Mouse (Mus musculus): ENCODE data around the gene Fam25c.
A peak's percentile ranks its signal among the peaks of the same experiment; 100 is the strongest.
"Not testable (repeated sequence)": the region's sequence is repeated elsewhere in the genome, so short reads cannot be mapped to it uniquely, and the experiment has no call there.

The Fam25c gene

DNA sequence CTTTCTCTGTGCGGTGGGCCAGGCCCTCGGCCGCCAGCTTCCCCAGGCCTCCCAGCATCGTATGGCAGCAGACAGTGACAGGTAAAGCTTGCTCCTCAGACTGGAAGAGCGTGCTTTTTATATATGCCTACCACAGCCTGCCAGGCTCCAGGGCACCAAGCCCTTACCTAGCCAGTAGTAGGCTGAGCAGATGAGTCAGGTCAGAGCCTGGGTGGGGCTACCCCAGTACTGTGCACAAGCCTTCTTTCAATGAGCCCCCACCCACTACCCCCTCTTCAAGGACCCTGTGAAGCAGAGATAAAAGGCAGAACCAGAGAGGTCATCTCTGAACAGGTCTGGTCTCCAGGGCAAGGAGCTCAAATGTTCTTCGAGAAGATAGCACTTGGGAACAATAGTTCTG lies at the start of gene Fam25c:
TSS of gene Fam25c (minus strand) at position 133 of the 400 bp plus-strand sequence.
- no peak for DNase-seq (ENCODE audit: low spot score in 2 of 2)

DNA sequence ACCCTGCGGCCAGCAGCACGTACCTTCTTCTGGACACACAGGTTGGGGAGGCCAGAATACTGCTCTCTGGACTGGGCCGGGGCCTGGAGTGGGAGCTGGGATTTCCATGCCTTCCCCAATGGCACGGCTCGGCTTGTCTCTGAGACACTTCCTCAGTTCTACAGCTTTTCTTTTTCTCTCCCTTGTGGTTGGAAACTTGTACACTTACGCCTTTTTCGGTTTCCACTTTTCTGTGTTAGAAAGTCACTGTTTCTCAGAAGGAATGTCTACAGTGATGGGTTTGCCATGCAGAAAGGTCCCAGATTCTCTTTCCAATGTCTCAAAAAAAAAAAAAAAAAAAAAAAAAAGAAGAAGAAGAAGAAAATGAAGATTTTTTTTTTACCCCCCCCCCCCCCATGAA lies 48.2 kb upstream of the Fam25c start:
- no peak for DNase-seq (ENCODE audit: low spot score in 2 of 2)

DNA sequence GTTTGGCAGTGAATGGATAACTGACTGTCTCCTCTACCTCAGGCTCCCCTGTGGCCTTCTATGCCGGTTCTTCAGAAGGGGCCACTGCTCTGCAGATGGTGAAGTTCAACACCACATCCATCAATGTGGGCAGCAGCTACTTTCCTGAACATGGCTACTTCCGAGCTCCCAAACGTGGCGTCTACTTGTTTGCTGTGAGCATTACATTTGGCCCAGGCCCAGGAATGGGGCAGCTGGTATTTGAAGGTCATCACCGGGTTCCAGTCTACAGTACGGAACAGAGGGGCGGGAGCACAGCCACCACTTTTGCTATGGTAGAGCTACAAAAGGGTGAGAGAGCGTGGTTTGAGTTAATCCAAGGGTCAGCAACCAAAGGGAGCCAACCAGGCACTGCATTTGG lies 47.6 kb upstream of the Fam25c start:
- no peak for DNase-seq (ENCODE audit: low spot score in 2 of 2)

DNA sequence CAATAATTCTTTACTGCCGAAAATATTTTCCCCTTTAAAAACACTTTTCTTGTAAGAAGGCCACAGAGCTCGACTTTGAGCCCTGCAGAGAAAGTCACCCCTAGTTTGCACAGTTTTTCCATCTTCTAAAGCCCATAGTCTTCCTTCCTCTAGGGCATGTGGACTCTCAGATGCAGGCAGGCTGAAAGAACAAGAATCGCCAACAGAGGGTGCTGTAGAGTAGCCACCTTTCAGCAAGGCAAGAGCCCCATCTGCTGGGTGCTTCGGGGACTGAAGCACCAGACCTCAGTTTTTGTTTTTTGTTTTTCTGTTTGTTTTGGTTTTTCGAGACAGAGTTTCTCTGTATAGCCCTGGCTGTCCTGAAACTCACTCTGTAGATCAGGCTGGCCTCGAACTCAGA lies 45.9 kb upstream of the Fam25c start:
- peak; percentile 61 to 71 for DNase-seq (ENCODE audit: low spot score in 2 of 2)

DNA sequence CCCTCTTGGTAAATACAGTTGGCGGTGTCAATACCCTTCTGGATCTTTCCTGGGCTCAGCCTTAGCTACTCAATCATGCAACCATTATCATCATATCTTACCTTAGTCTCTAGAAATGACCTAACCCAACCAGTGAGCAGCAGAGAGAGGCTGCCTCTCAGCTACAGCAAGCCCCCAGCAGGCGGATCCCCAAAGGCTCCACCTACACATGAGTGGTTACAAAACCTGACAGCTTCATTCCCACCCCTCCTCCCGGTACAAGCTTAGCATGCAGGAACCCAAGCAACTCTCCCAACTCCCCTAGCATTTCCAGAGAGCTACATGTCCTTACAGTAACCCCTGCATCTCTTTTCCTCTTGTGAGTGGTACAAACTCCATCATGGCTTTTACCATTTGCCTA lies 44.8 kb upstream of the Fam25c start:
- DNase-seq (ENCODE audit: low spot score in 2 of 2): no peak

DNA sequence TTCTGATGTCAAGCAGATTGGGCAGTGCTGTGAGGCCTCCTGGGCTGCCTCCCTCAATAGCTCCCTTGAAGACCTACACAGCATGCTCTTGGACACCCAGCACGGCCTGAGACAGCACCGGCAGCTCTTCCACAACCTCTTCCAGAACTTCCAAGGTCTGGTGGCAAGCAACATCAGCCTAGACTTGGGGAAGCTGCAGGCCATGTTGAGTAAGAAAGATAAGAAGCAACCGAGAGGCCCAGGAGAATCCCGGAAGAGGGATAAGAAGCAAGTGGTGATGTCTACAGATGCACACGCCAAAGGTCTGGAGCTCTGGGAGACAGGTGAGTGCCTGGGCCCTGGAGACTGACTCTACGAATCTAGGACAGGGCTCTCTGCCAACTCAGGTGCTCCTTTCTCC lies 44.1 kb upstream of the Fam25c start:
- no peak for DNase-seq (ENCODE audit: low spot score in 2 of 2)

DNA sequence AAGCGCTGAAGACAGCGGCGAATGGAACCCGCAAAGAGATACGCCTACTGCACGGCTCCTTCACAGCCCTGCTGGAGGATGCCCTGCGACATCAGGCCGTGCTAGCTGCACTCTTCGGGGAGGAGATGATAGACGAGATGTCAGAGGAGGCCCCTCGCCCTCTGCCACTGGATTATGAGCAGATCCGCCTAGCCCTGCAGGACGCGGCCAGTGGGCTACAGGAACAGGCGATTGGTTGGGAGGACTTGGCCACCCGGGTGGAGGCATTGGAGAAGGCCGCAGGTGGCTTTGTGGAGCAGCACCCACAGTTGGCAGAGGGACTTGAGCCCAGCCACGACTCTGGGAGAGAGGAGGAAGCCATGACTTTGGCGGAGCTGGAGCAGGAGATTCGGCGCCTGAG lies 43.7 kb upstream of the Fam25c start:
- DNase-seq (ENCODE audit: low spot score in 2 of 2): no peak

DNA sequence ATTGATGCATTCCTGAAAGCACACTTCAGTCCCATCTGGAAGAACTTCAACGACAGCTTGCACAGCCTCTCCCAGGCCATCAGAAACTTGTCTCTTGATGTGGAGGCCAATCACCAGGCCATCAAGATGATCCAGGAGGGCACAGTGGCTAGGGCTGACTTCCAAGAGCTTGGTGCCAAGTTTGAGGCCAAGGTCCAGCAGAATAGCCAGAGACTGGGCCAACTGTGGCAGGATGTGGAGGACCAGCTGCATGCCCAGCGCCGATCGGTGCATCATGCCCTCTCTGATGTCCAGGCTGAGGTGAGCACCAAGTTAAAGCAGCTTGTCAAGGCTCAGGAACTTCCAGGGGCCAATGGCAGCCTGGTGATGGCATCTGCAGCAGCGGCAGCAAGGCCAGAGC lies 42.6 kb upstream of the Fam25c start:
- DNase-seq (ENCODE audit: low spot score in 2 of 2): no peak

DNA sequence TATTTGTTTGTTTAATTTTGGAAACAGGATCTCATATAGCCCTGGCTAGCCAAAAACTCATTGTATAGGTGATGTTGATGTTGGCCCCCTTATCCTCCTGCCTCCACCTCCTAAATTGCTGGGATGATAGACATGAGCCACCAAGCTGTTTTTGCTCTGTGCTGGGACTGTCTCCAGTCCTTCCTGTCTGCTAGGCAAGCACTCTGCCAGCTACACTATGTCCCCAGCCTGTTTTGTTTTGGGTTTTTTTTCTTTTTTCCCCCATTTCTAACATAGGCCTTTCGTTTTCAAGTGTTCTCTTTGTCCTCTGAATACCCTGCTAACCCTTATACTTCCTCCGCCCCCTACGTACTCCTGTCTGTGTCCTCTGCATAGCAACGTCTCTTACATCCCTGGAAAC lies 38.1 kb upstream of the Fam25c start:
- no peak for DNase-seq (ENCODE audit: low spot score in 2 of 2)

DNA sequence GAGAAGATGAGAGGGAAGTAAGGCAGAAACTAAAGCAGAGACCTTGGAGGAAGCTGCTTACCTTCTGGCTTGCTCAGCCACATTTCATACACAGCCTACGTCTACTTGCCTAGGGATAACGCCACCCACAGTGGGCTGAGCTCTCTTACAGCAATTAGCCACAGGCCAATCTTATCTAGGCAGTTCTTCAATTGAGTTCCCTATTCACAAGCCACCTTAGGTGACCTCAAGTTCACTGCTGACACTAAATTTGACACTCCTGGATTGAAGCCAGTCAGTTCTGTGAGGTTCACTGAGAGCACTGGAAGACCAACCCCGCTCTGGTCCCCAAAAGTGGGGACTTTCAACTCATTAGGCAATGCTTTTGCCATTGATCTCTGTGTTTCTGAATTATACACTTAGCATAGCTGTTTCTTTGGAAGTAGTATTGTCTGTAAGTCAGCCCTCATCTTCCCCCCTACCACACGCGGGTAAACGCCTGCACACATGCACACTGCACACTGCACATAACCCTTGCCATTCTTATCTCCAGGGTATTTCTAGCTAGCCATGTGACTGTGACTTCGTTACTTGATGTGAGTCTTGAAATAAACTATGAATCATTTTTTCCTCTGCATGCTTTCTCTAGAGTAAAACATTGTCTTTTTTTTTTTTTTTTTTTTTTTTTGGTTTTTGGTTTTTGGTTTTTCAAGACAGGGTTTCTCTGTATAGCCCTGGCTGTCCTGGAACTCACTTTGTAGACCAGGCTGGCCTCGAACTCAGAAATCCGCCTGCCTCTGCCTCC lies 27.9 kb upstream of the Fam25c start:
- DNase-seq (ENCODE audit: low spot score in 2 of 2): no peak

DNA sequence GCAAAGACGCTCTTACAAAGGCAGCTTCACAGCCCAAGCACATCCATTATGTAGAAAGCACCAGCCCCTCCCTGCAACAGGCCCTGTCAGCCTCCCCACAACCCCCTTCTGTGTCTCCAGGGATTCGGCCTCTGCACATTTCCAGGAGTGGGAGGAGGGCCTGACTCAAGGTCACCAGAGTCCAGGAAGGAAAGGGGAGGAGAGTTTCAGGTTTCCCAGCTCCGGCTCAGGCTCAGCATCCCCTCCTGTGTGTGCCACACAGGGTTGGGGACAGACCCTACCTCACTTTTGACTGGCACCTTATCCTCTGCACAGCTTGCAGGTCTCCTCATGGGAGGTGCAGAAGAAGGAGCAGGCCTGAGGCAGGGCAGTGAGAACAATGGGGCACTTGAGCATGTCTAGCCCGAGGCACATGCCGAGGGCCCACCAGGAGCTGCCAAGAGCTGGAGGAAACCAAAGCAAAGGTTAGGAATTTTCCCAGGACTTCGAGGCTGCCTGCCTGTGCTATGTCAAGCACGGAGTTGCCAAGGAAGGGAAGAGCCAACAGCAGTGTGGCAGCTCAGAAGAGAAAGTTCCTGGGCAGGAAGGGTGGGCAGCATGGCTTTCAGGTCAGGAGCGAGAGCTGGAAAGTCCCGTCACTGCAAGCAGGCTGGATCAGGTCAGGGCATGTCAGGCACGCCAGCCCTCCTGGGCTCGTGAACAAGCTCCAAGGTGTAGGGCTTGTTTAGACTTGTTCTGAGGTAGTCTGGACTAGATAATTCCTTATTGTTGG lies 23.5 kb upstream of the Fam25c start:
- DNase-seq (ENCODE audit: low spot score in 2 of 2): no peak

DNA sequence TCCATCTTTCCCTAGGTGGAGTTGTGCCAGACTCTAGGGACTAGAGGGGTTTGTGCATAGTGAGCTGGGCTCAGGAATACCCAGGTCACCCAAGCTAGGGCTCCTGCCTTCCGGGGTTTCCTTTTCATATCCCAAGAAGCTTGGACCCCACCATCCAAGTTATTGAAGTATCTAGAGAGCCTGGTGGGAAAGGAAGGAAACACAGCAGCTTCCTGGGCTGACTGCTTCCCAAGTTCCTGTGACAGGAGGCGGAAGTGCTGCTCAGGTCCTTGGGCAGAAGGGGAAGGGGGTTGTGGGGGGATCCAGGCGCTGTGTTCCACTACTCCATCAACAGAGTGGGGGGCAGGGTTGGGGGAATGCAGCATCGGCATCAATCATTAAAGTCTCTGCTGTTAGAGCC lies 21.9 kb upstream of the Fam25c start:
- DNase-seq (ENCODE audit: low spot score in 2 of 2): no peak

DNA sequence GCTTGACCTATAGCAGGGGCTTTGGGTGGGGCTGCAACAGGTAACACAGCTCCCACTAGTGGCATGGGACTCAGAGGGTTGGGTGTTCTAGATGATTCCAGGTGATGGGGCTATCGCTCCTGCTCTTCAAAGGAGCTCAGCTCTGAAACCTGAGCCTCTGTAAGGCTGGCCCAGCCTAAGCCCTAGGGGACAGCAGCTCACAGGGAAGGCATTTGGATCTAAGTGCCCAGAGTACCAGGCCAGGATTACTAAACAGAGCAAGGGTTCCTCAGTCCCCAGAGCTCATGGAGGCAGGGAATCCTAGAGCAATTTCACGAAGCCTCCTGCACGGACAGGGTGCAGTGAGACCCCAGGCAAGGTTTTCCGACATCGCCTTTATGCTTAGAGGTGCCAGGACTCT lies 20.7 kb upstream of the Fam25c start:
- no peak for DNase-seq (ENCODE audit: low spot score in 2 of 2)

DNA sequence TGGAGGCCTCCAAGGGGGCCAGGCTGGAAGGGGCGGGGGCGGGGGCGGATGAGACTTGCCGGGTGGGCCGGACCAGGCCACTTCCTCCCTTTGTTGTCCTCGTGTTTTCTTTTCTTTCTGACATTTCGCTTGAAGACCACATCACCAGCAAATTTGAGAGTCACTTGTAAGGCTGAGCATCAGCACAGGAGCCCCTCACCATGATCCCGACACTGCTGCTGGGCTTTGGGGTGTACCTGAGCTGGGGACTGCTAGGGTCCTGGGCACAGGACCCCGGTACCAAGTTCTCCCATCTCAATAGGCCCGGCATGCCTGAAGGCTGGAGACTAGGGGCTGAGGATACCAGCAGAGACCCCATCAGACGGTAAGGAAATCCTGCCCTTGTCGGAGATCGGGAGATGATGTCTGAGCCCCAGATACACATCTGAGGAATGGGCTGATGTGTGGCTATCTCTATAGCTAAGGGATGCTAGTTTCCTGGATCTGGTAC lies 20.2 kb upstream of the Fam25c start, which contains the start of gene Mmrn2:
TSS of gene Mmrn2 (plus strand) at position 51 of the 490 bp plus-strand sequence.
- no peak for DNase-seq (ENCODE audit: low spot score in 2 of 2)

DNA sequence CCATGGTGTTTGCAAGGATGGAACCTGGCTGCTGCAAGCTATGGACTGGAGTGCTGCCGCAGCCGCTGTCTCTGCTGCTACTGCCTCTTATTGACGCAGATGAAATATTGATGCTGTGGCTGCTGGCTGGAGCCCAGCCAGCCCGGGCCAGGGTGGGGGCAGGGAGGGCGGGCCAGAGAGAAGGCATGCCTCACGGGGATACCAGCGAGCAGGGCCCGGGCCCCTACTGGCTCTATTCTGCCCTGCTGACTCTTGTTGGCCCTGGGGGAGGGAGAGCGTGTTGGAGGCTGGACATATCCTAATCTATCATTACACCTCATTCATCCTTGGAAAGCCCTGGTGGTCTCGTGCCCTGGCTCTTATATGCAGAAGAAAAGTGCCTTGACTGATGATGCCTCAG lies 19.3 kb upstream of the Fam25c start, which contains the start of gene Sncg:
TSS of gene Sncg (minus strand) at position 213 of the 400 bp plus-strand sequence.
- no peak for DNase-seq (ENCODE audit: low spot score in 2 of 2)

DNA sequence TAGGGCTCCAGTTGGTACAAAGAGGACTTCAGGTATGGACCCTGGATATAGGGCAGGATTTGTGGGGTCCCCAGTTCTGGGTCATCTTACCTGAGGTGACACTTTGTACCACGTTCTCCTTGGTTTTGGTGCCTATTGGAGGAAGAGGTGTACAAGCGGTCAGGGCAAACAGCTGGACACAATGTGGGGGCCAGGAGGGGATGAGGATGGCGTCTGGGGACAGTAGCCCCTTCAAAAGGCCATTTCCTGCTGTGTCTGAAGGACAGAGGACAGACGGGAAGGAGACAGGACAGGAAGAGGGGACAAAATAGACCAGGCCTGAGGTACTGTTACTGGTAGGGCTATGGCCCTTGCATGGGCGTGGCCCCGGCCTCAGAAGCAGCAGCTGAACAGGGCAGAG lies 18.3 kb upstream of the Fam25c start:
- DNase-seq (ENCODE audit: low spot score in 2 of 2): no peak

DNA sequence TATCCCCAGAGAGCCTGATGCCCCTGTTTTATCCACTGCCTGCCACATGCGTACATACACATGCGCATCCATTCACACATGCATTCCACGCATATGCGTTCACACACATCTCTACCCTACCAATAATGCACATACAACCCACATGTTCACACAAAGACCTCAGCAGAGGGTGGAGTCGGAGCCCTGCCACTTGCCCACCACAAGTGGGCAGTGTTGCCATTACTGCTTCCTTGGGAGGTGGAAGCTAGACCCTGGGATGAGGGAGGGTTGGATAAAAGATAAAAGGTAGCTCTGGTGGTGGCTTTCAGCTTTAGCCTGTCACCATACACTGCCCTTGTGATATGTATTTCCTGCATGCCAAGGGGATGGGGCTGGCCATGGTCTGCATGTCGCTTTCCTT lies 17.4 kb upstream of the Fam25c start:
- DNase-seq (ENCODE audit: low spot score in 2 of 2): peak; percentile 41 to 42

DNA sequence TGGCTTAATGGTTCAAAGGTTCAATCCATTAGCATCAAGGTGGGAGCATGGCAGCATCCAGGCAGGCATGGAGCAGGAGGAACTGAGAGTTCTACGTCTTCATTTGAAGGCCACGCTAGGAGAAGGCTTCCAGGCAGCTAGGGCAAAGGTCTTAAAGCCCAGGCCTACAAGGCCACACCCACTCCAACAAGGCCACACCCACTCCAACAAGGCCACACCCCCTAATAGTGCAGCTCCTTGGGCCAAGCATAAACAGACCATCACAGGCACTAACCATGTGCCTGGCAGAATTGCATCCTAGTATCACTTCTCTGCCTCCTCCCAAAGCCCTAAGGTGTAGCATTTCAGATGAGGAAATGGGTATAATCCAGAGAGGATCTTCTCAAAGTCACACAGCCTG lies 16.5 kb upstream of the Fam25c start:
- no peak for DNase-seq (ENCODE audit: low spot score in 2 of 2)

DNA sequence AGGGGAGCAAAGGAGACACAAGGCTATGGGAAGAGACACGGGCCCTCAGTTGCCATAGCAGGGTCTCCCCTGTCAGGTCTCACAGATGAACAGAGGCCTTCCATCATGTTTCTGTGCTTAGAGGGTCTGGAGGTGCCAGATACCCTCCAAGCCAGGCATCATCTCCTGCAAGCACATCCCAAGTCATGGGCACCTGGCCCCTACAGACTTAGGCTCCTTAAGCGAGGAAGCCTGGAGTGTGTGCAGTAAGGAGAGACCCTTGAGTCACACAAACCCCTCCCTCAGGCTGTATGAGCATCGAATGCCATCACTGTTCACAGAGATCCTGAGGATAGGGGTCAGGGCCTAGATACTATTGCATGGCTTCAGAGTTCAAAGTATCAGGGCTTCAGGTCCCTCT lies 15.7 kb upstream of the Fam25c start:
- DNase-seq (ENCODE audit: low spot score in 2 of 2): no peak

DNA sequence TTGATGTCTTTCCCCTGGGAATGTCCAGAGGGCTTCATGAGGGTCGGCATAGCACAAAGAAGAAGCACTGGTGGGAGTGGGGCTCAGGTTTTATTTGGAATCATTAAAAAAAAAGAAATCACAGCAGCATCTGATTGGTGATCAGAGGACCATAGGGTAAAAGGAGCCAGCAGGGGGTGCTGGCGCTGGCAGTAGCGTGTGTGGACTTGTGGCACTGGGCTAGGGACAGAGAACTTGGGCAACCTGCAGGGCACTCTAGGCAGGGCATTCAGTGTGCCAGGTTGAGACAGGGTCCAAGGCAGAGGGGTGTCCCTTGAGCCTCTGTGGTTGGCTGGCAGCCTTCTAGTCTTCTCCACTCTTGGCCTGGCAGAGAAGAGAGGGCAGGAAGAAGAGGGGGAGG lies 15.0 kb upstream of the Fam25c start:
- DNase-seq (ENCODE audit: low spot score in 2 of 2): no peak

DNA sequence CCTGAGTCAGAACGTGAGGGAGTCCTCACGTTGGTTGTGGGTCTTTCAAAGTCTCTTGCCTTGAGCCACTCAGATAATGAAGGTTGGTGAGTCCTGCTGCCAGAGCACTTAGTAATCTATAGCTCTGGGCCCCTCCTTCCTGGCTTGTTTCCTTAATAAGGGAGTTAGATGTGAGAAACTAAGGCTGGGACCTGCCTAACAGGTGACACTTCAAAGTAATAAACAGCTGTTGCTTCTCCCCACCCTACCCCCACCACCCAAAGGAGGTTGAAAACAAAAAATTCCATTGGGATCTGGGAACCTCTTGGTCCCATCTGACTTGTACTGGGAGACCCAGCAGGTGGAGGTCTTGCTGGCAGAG lies 9.9 kb upstream of the Fam25c start:
- no peak for DNase-seq (ENCODE audit: low spot score in 2 of 2)

DNA sequence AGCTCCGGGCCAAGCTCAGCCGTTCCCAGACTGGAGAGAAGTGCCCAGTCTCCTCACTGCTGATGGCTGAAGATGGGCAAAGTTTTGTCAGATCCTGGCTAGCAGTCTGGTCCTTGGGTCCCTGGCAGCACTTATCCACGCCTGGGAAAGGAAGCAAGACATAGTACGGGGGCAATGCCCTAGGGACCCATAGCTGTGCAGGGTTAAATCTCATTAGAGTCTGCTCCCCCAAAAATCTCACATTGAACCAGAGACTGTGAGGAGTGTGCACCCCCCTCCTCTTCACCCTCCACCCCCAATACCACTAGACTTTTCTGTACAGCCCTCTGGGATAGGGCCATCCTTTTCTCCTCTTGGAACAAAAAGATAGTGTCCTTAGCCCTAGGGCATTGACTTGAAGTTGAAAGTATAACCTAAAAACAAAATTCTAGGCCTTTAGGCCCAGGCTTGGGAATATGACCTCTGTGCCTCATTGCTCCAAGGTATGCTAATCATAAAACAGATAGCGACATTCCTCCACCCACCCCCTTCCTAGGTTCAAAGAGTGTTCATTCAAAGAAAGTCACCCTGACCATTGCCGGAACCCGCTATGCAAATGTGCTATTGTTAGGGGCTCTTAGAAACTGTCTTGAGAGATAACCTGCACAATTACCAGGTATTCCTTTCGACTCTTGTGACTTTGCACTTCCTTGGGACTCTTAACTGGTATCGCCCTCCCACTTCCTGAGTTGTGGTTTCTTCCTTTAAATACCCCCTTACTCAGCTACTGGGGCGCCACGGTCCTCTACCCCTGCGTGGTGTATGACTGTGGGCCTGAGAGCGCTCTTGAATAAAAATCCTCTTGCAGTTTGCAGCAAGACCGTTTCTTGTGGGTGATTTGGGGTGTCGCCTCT lies 9.3 kb upstream of the Fam25c start:
- not testable (repeated sequence) for DNase-seq (ENCODE audit: low spot score in 2 of 2)

All from frontal cortex, postnatal 25 days (tissue).